Mouse (Mus musculus) mesoderm, embryonic 11.5 days (tissue): ENCODE data around the gene Mpl.

Source experiments
- DNase-seq: peaks from one replicate; pipeline ENCODE4 v3.0.0-alpha.2; 2012; ENCODE audit warnings: low read depth, low spot score

Gene Mpl

DNA sequence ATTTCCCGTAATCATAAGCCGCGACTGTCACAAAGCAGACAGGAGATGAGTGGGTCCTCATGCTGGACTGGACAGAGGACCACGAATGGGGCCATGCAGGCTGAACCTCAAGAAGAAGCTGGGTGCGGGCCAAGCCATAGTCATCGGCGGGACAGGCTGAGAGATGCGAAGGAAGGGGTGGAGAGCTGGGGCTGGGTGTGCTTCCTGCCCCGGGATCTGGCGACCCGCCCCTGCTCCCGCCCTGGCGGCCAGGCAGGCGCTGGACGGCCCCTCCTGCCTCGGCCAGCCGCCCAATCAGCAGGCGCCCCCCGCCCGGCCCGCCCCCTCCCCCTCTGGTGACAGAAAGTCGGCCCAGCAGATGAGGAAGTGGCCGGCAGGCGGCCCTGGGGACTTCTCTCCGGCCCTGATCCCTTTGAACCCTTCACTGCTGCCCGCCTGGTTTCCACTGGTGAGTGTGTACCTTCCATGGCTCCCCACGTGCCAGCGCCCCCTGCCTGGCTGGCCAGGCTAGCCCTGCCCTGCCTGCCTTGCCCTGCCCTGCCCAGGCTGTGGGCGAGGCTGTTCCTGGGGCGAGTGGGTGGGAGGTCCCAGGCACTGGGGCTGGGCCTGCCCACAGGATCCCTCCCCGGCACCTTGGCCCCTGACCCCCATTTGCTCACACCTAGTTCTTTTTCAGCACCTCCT lies 29.4 kb downstream of the Mpl start, which contains the start of gene Elovl1:
Gene Elovl1, plus strand, starts transcription at position 326 of the 684 bp plus-strand sequence.
- DNase-seq, result peak; percentile 88

DNA sequence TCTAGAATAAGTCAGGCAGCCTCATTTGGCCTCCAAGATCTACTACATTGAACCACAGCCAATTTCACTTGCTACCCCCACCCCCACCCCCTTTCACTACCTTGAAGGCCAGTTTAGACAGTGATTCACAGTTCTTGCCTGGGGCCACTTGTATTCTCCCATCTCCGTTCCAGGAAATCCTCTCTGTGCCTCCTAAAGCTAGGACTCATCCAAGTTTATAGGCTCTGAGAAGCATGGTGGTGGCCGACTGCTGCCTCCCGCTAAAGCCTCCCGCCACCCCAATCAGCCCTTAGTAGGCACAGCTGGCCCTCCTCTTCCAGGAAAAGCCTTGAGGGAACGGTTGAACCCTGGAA lies 29.9 kb downstream of the Mpl start:
- DNase-seq, result no peak

DNA sequence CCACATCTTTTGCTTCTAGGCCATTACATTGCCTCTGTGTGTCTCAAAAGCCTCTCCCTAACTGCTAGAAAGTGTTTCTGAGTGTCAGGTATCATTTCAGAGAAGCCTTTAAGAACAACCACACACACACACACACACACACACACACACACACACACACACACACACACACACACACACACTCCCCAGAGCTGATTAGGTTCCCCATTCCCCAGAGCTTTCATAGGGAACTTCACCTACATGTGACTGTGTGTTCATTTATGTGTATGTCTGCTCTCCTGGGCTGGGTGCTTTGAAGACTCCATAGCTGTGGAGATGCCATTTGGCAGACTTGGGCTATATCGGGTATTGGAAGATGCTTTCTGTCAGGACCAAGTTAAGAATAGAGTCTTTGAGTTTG lies 31.9 kb downstream of the Mpl start:
- DNase-seq, result no peak

DNA sequence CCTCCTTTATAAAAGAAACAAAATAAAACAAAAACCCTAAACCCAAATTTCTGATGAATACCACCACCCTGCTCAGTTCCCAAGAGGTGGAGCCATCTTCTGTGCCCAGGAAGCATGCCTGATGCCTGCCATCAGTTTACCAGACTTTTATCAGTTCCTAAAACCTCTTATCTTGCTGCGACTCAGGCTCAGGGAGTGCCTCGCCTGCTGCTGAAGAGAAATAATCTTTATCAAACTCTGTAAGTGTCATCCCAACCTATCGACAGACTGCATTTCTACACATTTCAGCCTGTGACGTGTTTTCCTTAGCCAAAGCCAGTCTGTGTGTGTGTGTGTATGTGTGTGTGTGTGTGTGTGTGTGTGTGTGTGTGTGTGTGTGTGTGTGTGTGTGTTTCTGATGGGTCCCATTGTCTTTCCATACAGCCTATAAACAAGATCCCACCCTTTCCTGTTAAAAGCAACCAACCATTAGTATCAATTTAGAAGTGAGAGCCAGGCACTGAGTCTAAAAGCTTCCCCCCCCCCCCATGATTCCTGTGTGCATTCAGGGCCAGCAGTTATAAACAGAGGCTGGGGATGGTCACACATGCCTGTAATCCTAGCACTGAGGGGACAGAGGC lies 32.7 kb downstream of the Mpl start:
- no peak for DNase-seq

DNA sequence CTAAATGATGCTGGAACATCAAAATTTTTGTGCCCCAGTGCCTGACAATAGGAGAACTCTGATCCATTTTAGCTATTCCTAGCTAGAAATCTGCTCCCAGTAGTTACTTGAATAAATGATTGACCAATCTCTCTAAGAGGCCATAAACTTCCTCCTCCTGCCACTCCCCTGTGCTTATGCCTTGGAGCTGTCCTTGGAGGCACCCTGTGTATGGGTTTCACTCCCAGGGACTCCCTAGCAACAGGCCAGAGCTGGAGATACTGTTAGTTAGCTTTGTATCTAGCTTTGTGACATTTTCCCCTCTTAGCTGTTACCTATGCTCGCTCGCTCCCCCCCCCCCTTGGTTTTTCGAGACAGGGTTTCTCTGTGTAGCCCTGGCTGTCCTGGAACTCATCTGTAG lies 35.9 kb downstream of the Mpl start:
- DNase-seq, result no peak

GRCm38 (mm10) chr4:118417112-118417797 lies 40.1 kb downstream of the Mpl start:
- DNase-seq, result no peak

- no peak for DNase-seq
These were observed 41.0 kb downstream of the Mpl start for GRCm38 (mm10) chr4:118416329-118416728.

- DNase-seq, result no peak
These were observed 41.5 kb downstream of the Mpl start for GRCm38 (mm10) chr4:118415779-118416178.

GRCm38 (mm10) chr4:118413553-118413952 lies 43.8 kb downstream of the Mpl start:
- DNase-seq, result no peak

- DNase-seq, result no peak
These were observed 46.4 kb downstream of the Mpl start for GRCm38 (mm10) chr4:118410871-118411270.

- DNase-seq, result peak; percentile 94
These were observed 48.0 kb downstream of the Mpl start, which contains the start of the genes Szt2 and Med8 for GRCm38 (mm10) chr4:118409142-118409900. Gene Szt2, minus strand, starts transcription at chr4:118409273. Gene Med8, plus strand, starts transcription at chr4:118409337.

DNA sequence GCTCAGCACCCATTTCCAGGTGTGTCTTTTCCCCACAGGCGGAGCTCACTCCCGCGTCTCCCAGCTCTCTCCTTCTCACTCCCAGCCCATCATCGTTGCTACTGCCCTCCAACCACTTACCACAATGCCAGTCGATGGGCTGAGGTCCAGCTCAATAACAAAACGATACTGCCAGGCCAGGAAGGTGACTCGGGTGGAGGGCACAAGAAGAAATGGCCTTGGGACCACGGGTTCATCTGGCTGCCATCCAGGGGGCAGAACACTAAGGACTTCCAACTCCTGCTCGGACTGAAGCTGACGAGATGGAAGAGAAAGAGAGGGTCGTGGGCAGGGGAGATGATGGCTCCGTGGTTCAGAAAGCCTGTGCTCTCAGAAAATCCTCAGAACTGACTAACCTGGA lies 54.6 kb downstream of the Mpl start:
- no peak for DNase-seq

GRCm38 (mm10) chr4:118401918-118402317 lies 55.4 kb downstream of the Mpl start:
- no peak for DNase-seq

GRCm38 (mm10) chr4:118401421-118401820 lies 55.9 kb downstream of the Mpl start:
- DNase-seq, result no peak

DNA sequence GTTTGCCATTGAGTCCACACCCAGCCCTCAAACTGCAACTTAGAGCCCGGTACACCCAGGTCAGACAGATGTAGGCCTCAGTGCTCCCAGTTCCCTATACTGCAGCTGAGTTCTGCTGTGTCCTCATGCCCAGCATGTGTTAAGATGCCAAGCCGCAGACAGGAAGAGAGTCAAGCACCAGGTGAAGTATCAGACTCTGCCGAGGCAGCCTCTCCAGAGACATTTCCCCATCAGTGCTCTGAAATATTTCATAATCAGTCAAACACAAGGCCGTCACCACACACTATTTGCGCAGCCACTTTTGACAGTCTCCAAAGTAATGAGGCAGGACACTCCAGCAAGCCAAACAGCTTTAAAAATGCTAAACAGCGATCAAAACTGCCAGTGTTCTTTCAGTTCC lies 58.9 kb downstream of the Mpl start:
- DNase-seq, result no peak

GRCm38 (mm10) chr4:118396433-118396832 lies 60.9 kb downstream of the Mpl start:
- no peak for DNase-seq

GRCm38 (mm10) chr4:118395289-118395688 lies 62.0 kb downstream of the Mpl start:
- DNase-seq, result no peak

GRCm38 (mm10) chr4:118394505-118394904 lies 62.8 kb downstream of the Mpl start:
- DNase-seq, result no peak
